Comparison of ENCODE assay signal across 10 mouse cellular contexts in genomic region chr7:24501492-24501891, GRCm38 (mm10). TPM values are rescaled to one million over a fixed set of nuclear protein-coding genes. Genes with fewer than 3 reads are reported as not detected.
DNase-seq lines count a peak whose midpoint lies in the region; ATAC-seq and TF ChIP-seq lines count a peak whose summit lies in the region.
"Had no signal": no experiment of that assay in that cellular context is flagged by ENCODE, and none has a peak within 500 bp of the region (broad histone marks: within the 10 kb centered on the region; RNA-seq: fewer than 3 reads in every experiment).

No protein-coding gene starts in this region.

- peak in 1 of 2 experiments; percentile 46 for DNase-seq in cerebellum, adult 2 months
- DNase-seq in limb, embryonic 10.5 days (ENCODE audit: low spot score): no peak
- peak; percentile 16 for DNase-seq in lung, adult 2 months
- DNase-seq in thymus, postnatal 10 days (ENCODE audit: low spot score in 2 of 2): peak; percentile 39 to 58
- DNase-seq in retina, postnatal 1 day: no peak
- no peak for DNase-seq in ovary, adult 18-20 months (ENCODE audit: low spot score)

- ATAC-seq in cerebellum, adult (ENCODE audit: insufficient number of reproducible peaks, low FRiP score, low TSS enrichment): no peak
- ATAC-seq in limb, embryonic 13.5 days (ENCODE audit: low FRiP score, low read depth): no peak

- TF ChIP-seq POLR2A in cerebellum, adult 2 months (IDR thresholded peaks at IDR 0.05; ENCODE audit: borderline replicate concordance, insufficient read depth, low read length): no peak
- TF ChIP-seq POLR2A in lung, adult 2 months (IDR thresholded peaks at IDR 0.05; ENCODE audit: borderline replicate concordance, extremely low read depth, low read depth, low read length): no peak

- WGBS in cerebellum, adult 2 months: 65% methylated on average over 21 of the region's 21 CpGs
- WGBS in limb, embryonic 13.5 days: 48% methylated on average over 21 of the region's 21 CpGs
- 44% methylated on average over 21 of the region's 21 CpGs for WGBS in limb, embryonic 10.5 days
- WGBS in lung, adult 2 months: 45% methylated on average over 21 of the region's 21 CpGs

- peaks cover 3% of the 10 kb centered on the region; the same call in 1 of the 2 replicates for H3K36me3 ChIP-seq in limb, embryonic 13.5 days
- peaks cover 3% of the 10 kb centered on the region; the same call in 1 of the 2 replicates for H3K36me3 ChIP-seq in limb, embryonic 10.5 days

- no peaks in the 10 kb centered on the region for H3K27me3 ChIP-seq in cerebellum, adult 2 months (ENCODE audit: control insufficient read depth, insufficient read depth, low read length)
- peaks cover 53% of the 10 kb centered on the region for H3K27me3 ChIP-seq in limb, embryonic 13.5 days
- peaks cover 65% of the 10 kb centered on the region for H3K27me3 ChIP-seq in limb, embryonic 10.5 days (ENCODE audit: low read depth, poor library complexity, severe bottlenecking)

- H3K9ac ChIP-seq in limb, embryonic 13.5 days: no peak overlapping the region

- TF ChIP-seq CTCF in cerebellum, adult 2 months (IDR thresholded peaks at IDR 0.05; ENCODE audit: borderline replicate concordance, insufficient read depth, low read depth, low read length): peak; percentile 30; the same call in 1 of the 2 replicates
- TF ChIP-seq CTCF in lung, adult 2 months (IDR thresholded peaks at IDR 0.05; ENCODE audit: insufficient read depth, low read length): peak; percentile 30; the same call in 1 of the 2 replicates

- H3K4me1 ChIP-seq in cerebellum, adult 2 months (ENCODE audit: control insufficient read depth, insufficient read depth, low read length): peaks cover 10% of the 10 kb centered on the region
- H3K4me1 ChIP-seq in limb, embryonic 13.5 days: peaks cover 38% of the 10 kb centered on the region
- peaks cover 47% of the 10 kb centered on the region for H3K4me1 ChIP-seq in limb, embryonic 10.5 days
- peaks cover 1% of the 10 kb centered on the region for H3K4me1 ChIP-seq in lung, adult 2 months (ENCODE audit: control insufficient read depth, insufficient read depth, low read length)

- H3K9me3 ChIP-seq in limb, embryonic 13.5 days: no peaks in the 10 kb centered on the region
- H3K9me3 ChIP-seq in limb, embryonic 10.5 days (replicated peaks): no peaks in the 10 kb centered on the region

- no peak overlapping the region for H3K4me2 ChIP-seq in limb, embryonic 13.5 days (replicated peaks)

- H3K27ac ChIP-seq in cerebellum, adult 2 months (ENCODE audit: insufficient read depth, low read length): no peak overlapping the region
- H3K27ac ChIP-seq in limb, embryonic 13.5 days: no peak overlapping the region
- no peak overlapping the region for H3K27ac ChIP-seq in limb, embryonic 10.5 days
- H3K27ac ChIP-seq: forebrain, embryonic 10.5 days; hindbrain, embryonic 10.5 days had no signal

- no peak overlapping the region for H3K4me3 ChIP-seq in cerebellum, adult 2 months (replicated peaks; ENCODE audit: insufficient read depth, low read depth, low read length)
- H3K4me3 ChIP-seq in limb, embryonic 13.5 days: peak overlapping the region; percentile 5; the same call in 1 of the 2 replicates
- H3K4me3 ChIP-seq in limb, embryonic 10.5 days: no peak overlapping the region
- no peak overlapping the region for H3K4me3 ChIP-seq in lung, adult 2 months (replicated peaks; ENCODE audit: extremely low read depth, low read depth, low read length)
- H3K4me3 ChIP-seq: forebrain, embryonic 10.5 days; hindbrain, embryonic 10.5 days had no signal

RNA-seq across cellular contexts. Expression of gene Zfp428, which starts 5.3 kb away (rescaled TPM):
- 68.5 and 68.6 TPM in 2 replicates for polyA plus RNA-seq in cerebellum, adult 2 months (2012; rRNA removed)
- polyA plus RNA-seq in limb, embryonic 13.5 days (2015; fragmentation: Nextera tagmentation; extraction: Ambion mirVana): 64.2 and 68.3 TPM in 2 replicates
- polyA plus RNA-seq in limb, embryonic 10.5 days (2016; fragmentation: Nextera tagmentation; extraction: Ambion mirVana): 107 and 130 TPM in 2 replicates
- polyA plus RNA-seq in lung, adult 2 months (2012; rRNA removed): 7.1 and 12.1 TPM in 2 replicates

RNA-seq across cellular contexts. Expression of gene AC161166.1, which starts 10.8 kb away (rescaled TPM):
- polyA plus RNA-seq in cerebellum, adult 2 months (2012; rRNA removed): not detected in 2 replicates
- polyA plus RNA-seq in limb, embryonic 13.5 days (2015; fragmentation: Nextera tagmentation; extraction: Ambion mirVana): 0.42 and 0.66 TPM in 2 replicates
- polyA plus RNA-seq in limb, embryonic 10.5 days (2016; fragmentation: Nextera tagmentation; extraction: Ambion mirVana): 1.0 and 1.4 TPM in 2 replicates
- not detected in 2 replicates for polyA plus RNA-seq in lung, adult 2 months (2012; rRNA removed)

RNA-seq across cellular contexts. Expression of gene Cadm4, which starts 19.7 kb away (rescaled TPM):
- polyA plus RNA-seq in cerebellum, adult 2 months (2012; rRNA removed): 285 and 312 TPM in 2 replicates
- 6.3 and 6.5 TPM in 2 replicates for polyA plus RNA-seq in limb, embryonic 13.5 days (2015; fragmentation: Nextera tagmentation; extraction: Ambion mirVana)
- 2.9 and 4.5 TPM in 2 replicates for polyA plus RNA-seq in limb, embryonic 10.5 days (2016; fragmentation: Nextera tagmentation; extraction: Ambion mirVana)
- 12.3 and 18.6 TPM in 2 replicates for polyA plus RNA-seq in lung, adult 2 months (2012; rRNA removed)

RNA-seq across cellular contexts. Expression of gene Irgq, which starts 29.0 kb away (rescaled TPM):
- polyA plus RNA-seq in cerebellum, adult 2 months (2012; rRNA removed): 37.0 and 38.3 TPM in 2 replicates
- 6.8 and 8.1 TPM in 2 replicates for polyA plus RNA-seq in limb, embryonic 13.5 days (2015; fragmentation: Nextera tagmentation; extraction: Ambion mirVana)
- polyA plus RNA-seq in limb, embryonic 10.5 days (2016; fragmentation: Nextera tagmentation; extraction: Ambion mirVana): 6.5 and 8.4 TPM in 2 replicates
- polyA plus RNA-seq in lung, adult 2 months (2012; rRNA removed): 14.7 and 16.5 TPM in 2 replicates

RNA-seq across cellular contexts. Expression of gene Plaur, which starts 39.2 kb away (rescaled TPM):
- polyA plus RNA-seq in cerebellum, adult 2 months (2012; rRNA removed): 0.79 and 0.97 TPM in 2 replicates
- polyA plus RNA-seq in limb, embryonic 13.5 days (2015; fragmentation: Nextera tagmentation; extraction: Ambion mirVana): 3.3 and 3.5 TPM in 2 replicates
- polyA plus RNA-seq in limb, embryonic 10.5 days (2016; fragmentation: Nextera tagmentation; extraction: Ambion mirVana): 2.2 and 2.5 TPM in 2 replicates
- polyA plus RNA-seq in lung, adult 2 months (2012; rRNA removed): 65.6 and 88.8 TPM in 2 replicates

Comparison
In these comparisons a context has a peak if more than half of its experiments do, and no peak if none do; other contexts are left out.
1. DNase-seq: peak in lung, adult 2 months (single experiment) and thymus, postnatal 10 days (2 of 2); none in limb, embryonic 10.5 days (single experiment), retina, postnatal 1 day (single experiment) and ovary, adult 18-20 months (single experiment).
2. RNA of gene Cadm4, which starts 19.7 kb away (polyA plus RNA-seq): 285 to 312 TPM in cerebellum, adult 2 months; 12.3 to 18.6 TPM in lung, adult 2 months, 6.3 to 6.5 TPM in limb, embryonic 13.5 days and 2.9 to 4.5 TPM in limb, embryonic 10.5 days; every median in the first group is over 10 times any median in the second.